Mouse (Mus musculus) G1E (cell line): ENCODE measurements around the gene Slamf8. TPM values are rescaled to one million over a fixed set of nuclear protein-coding genes. Genes with fewer than 3 reads are reported as not detected.

Experiments
- ATAC-seq: 2 replicates; pipeline ENCODE4 v1.8.0; 2016; ENCODE audit warnings: mild to moderate bottlenecking; ENCODE audit not compliant: insufficient number of reproducible peaks, poor library complexity, low FRiP score, severe bottlenecking; ENCODE audit errors: extremely low read depth
- DNase-seq: peaks from one replicate; pipeline ENCODE4 v3.0.0; 2012; ENCODE audit warnings: low spot score
- H3K27me3 ChIP-seq: 2 replicates; pipeline ENCODE4 v1.6.1; 2012; ENCODE audit warnings: mild to moderate bottlenecking, low read length, inconsistent platforms; ENCODE audit not compliant: insufficient read depth
- H3K36me3 ChIP-seq: replicated peaks from 2 replicates; pipeline ENCODE3; 2012; ENCODE audit warnings: mild to moderate bottlenecking, inconsistent platforms
- H3K4me1 ChIP-seq: 2 replicates; pipeline ENCODE4 v1.6.1; 2012; ENCODE audit warnings: low read depth, low read length, inconsistent platforms, mixed read lengths; ENCODE audit not compliant: insufficient read depth
- H3K4me3 ChIP-seq: 2 replicates; pipeline ENCODE4 v1.5.1; 2012; ENCODE audit warnings: low read depth, mild to moderate bottlenecking, inconsistent platforms, low read length, moderate library complexity, mixed read lengths
- H3K9me3 ChIP-seq: replicated peaks from 2 replicates; pipeline ENCODE4 v1.6.1; 2012; ENCODE audit warnings: inconsistent platforms
- CTCF ChIP-seq: IDR thresholded peaks from 2 replicates; pipeline ENCODE4 v1.5.1; 2012; ENCODE audit warnings: low read depth, low read length, inconsistent platforms, mixed read lengths
- GATA1 ChIP-seq: IDR thresholded peaks from 2 replicates; pipeline ENCODE4 v1.6.1; 2012; ENCODE audit warnings: borderline replicate concordance, low read length, inconsistent platforms, mixed read lengths
- GATA2 ChIP-seq: IDR thresholded peaks from 2 replicates; pipeline ENCODE4 v1.6.1; 2012; ENCODE audit warnings: low read depth, low read length, inconsistent platforms, borderline replicate concordance
- POLR2AphosphoS5 ChIP-seq: IDR thresholded peaks from 2 replicates; pipeline ENCODE4 v1.6.1; 2012; ENCODE audit warnings: low read depth, low read length, inconsistent platforms; ENCODE audit not compliant: insufficient replicate concordance
- TAL1 ChIP-seq: conservative IDR thresholded peaks from 2 replicates; pipeline ENCODE4 v1.6.1; 2012; ENCODE audit warnings: low read depth, low read length, inconsistent platforms, mixed read lengths
- polyA plus RNA-seq: library from polyadenylated mRNA; stranded (reverse); fragments of >175 nt; gene quantifications from 2 replicates; pipeline ENCODE4 v1.2.3, GENCODE M21; 2012
- total RNA-seq, 2 experiments: library from RNA; stranded (forward) in 1 of 2; stranded (reverse) in 1 of 2; fragments of 200-1000 nt in 1 of 2; fragments of >200 nt in 1 of 2; fragmentation: Nextera tagmentation in 1 of 2; gene quantifications; 2 replicates each; pipeline ENCODE4 v1.2.3; 2014 to 2017

The Slamf8 gene
- total and polyA plus RNA-seq, 3 experiments, result 0.16 TPM; not detected in 2

GRCm38 (mm10) chr1:172632451-172633326, 42.3 kb upstream of the Slamf8 start, which contains the start of gene Dusp23:
Gene Dusp23, minus strand, starts transcription at chr1:172632962.
- H3K36me3 ChIP-seq, result no peaks in the 10 kb centered on the region
- no peak for DNase-seq
- H3K4me1 ChIP-seq, result no peaks in the 10 kb centered on the region
- peaks cover 37% of the 10 kb centered on the region for H3K9me3 ChIP-seq
- no peaks in the 10 kb centered on the region for H3K27me3 ChIP-seq
- peak within 1 kb of the TSS; percentile 23; the same call in 1 of the 2 replicates for H3K4me3 ChIP-seq
- ATAC-seq, result no peak
- TF ChIP-seq TAL1 (no peak), CTCF (0 out of 2 replicates have a peak, but pooled peaks have one; percentile 37), POLR2AphosphoS5 (no peak), GATA1 (no peak)

DNA sequence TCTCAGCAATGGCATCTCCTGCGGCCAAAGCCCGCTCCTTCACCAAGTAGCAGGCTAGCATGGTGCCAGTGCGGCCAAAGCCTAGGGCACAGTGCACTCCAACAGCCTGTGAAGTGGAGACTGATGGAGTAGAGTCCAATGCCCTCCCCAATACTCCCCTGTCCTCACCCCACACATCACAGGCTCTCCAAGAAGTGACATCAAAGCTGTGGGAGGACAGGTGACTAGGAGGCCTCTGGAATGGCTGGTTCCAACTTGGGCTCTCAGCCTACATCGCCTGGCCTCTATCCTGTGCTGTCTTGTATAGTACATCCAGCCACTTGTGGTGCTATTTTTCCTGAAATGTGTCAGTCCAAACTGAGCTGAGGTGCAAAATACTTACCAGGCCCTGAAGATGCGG, 41.4 kb upstream of the Slamf8 start:
- no peaks in the 10 kb centered on the region for H3K4me1 ChIP-seq
- H3K36me3 ChIP-seq, result no peaks in the 10 kb centered on the region
- no peak for TF ChIP-seq POLR2AphosphoS5
- no peak for TF ChIP-seq CTCF
- TF ChIP-seq GATA1, result no peak
- TF ChIP-seq GATA2, result no peak
- no peak for TF ChIP-seq TAL1
- no peak overlapping the region for H3K4me3 ChIP-seq
- ATAC-seq (no peak), DNase-seq (no peak)
- no peaks in the 10 kb centered on the region for H3K27me3 ChIP-seq
- H3K9me3 ChIP-seq, result peaks cover 45% of the 10 kb centered on the region

DNA sequence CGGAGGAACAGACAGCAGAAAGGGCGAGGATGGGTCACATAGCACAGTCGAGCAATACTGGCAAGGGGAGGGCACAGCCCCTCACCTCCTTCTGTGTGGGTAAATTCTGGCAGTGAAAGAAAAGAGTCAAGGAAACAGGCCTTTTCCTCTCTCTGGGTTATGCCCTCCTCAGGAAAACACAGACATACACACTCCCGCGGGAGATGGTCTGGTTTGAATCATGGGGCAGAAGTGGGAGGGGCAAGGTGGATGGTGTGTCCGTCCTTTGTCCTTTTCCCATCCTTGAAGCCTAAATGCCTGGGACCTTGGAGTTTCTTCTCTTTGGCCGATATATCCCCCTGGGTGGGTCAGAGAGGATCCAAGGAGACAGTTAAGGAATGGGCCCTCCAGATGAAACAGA, 39.5 kb upstream of the Slamf8 start:
- no peak for TF ChIP-seq GATA2
- TF ChIP-seq TAL1, result no peak
- TF ChIP-seq GATA1, result no peak
- no peak for TF ChIP-seq POLR2AphosphoS5
- no peak for TF ChIP-seq CTCF
- Histone ChIP-seq H3K27me3 (no peaks in the 10 kb centered on the region), H3K4me1 (no peaks in the 10 kb centered on the region), H3K9me3 (peaks cover 49% of the 10 kb centered on the region), H3K36me3 (no peaks in the 10 kb centered on the region), H3K4me3 (no peak overlapping the region)
- DNase-seq, result no peak
- no peak for ATAC-seq

DNA sequence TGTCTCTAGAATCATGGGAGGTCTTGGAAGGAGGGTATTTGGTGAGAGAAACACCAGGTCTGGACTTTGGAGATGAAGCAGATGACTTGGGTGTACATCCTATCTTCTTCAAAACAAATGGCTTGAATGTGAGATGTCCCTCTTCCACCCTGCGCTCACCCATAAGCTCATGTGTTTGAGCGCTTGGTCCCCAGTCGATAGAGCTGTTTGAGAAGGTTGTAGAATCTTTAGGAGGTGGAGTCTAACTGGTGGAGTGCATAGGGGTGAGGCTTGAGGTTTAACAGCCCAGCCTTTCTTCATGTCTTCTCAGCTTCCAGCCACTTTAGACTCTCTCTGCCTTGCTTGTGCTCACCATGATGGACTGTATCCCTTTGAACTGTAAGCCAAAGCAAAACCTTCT, 35.9 kb upstream of the Slamf8 start:
- H3K4me1 ChIP-seq, result no peaks in the 10 kb centered on the region
- DNase-seq (no peak), ATAC-seq (no peak)
- no peak for TF ChIP-seq GATA1
- no peak for TF ChIP-seq TAL1
- no peak for TF ChIP-seq CTCF
- TF ChIP-seq GATA2, result no peak
- TF ChIP-seq POLR2AphosphoS5, result no peak
- H3K4me3 ChIP-seq, result no peak overlapping the region
- H3K27me3 ChIP-seq, result no peaks in the 10 kb centered on the region
- H3K9me3 ChIP-seq, result peaks cover 29% of the 10 kb centered on the region
- no peaks in the 10 kb centered on the region for H3K36me3 ChIP-seq

DNA sequence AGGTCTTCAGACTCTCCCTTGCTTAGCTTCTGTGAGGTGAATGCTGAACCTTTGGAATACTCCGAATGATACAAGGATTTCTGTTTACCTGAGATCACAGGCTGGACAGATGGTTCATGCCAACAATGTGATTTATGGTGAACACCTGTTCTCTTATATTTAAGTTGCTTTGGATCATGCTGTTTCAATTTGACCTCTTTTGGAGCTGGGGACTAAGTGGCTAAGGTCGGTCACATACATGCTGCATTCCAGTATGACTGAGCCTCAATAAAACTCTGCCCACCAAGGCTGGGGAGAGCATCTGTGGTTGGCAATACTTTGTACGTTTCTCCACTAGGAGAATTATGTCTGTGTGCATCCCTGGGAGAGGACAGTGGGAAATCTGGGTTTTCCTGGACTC, 33.7 kb upstream of the Slamf8 start:
- no peak for DNase-seq

GRCm38 (mm10) chr1:172623599-172623998, 33.2 kb upstream of the Slamf8 start:
- no peaks in the 10 kb centered on the region for H3K36me3 ChIP-seq
- DNase-seq, result no peak
- peaks cover 16% of the 10 kb centered on the region for H3K9me3 ChIP-seq
- no peak overlapping the region for H3K4me3 ChIP-seq
- no peak for TF ChIP-seq GATA1
- no peak for TF ChIP-seq POLR2AphosphoS5
- TF ChIP-seq GATA2, result no peak
- TF ChIP-seq TAL1, result no peak
- no peak for TF ChIP-seq CTCF
- no peaks in the 10 kb centered on the region for H3K4me1 ChIP-seq
- H3K27me3 ChIP-seq, result no peaks in the 10 kb centered on the region
- ATAC-seq, result no peak

More for the DNA sequence above, 33.7 kb upstream of the Slamf8 start:
- ATAC-seq, result no peak
- H3K4me1 ChIP-seq, result no peaks in the 10 kb centered on the region
- no peaks in the 10 kb centered on the region for H3K27me3 ChIP-seq
- H3K9me3 ChIP-seq, result peaks cover 17% of the 10 kb centered on the region
- no peak for TF ChIP-seq TAL1
- no peak for TF ChIP-seq GATA2
- TF ChIP-seq POLR2AphosphoS5, result no peak
- no peak for TF ChIP-seq GATA1
- no peak for TF ChIP-seq CTCF
- no peak overlapping the region for H3K4me3 ChIP-seq
- H3K36me3 ChIP-seq, result no peaks in the 10 kb centered on the region

DNA sequence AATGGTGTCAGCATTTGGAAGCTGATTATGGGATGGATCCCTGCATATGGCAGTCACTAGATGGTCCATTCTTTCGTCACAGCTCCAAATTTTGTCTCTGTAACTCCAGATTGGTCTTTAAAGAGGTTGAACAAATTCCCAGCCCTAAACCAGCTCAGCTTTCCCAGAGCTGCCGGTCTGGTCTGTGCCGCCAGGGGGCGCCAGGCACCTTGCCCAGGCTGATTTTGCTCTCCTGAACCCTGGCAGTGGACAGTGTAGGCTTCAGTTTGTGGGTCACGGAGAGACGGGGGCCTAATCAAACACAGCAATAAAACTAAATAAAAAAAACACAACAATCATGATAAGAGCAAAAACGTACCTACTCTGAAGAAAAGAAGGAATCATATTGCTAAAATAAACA, 28.9 kb upstream of the Slamf8 start:
- peaks cover 16% of the 10 kb centered on the region for H3K9me3 ChIP-seq
- H3K4me1 ChIP-seq, result no peaks in the 10 kb centered on the region
- no peaks in the 10 kb centered on the region for H3K36me3 ChIP-seq
- TF ChIP-seq CTCF (peak; percentile 38; the same call in 1 of the 2 replicates), TAL1 (no peak), POLR2AphosphoS5 (no peak), GATA1 (no peak), GATA2 (no peak)
- H3K27me3 ChIP-seq, result no peaks in the 10 kb centered on the region
- H3K4me3 ChIP-seq, result no peak overlapping the region
- ATAC-seq, result no peak
- no peak for DNase-seq
